Mouse (Mus musculus) small intestine, adult 2 months (tissue): ENCODE data around the gene Fkbp11.

Source experiments
- CTCF ChIP-seq: fragments of 200-500 bp; IDR thresholded peaks from 2 replicates; pipeline ENCODE4 v1.5.1; 2012; ENCODE audit warnings: low read depth, mild to moderate bottlenecking, control low read depth, inconsistent platforms, low read length, moderate library complexity, mixed read lengths; ENCODE audit not compliant: insufficient replicate concordance, insufficient read length; ENCODE audit errors: extremely low read depth
- POLR2A ChIP-seq: fragments of 200-500 bp; IDR thresholded peaks from 2 replicates; pipeline ENCODE4 v1.6.1; 2012; ENCODE audit warnings: low read depth, mild to moderate bottlenecking, control low read depth, inconsistent platforms, low read length, moderate library complexity

GRCm38 (mm10) chr15:98689682-98690081, 38.3 kb downstream of the Fkbp11 start:
- no peak for TF ChIP-seq CTCF
- TF ChIP-seq POLR2A: no peak
